Mouse (Mus musculus) CD8-positive naive resting alpha-beta T cell, adult 2 months (primary cell): Measurements from ENCODE around the gene Lep.

Source experiments
- DNase-seq, 2 experiments: peaks; one replicate each; pipeline ENCODE4 v3.0.0; 2022; ENCODE audit warnings: low read depth in 2 of 2, low spot score in 2 of 2

The Lep gene

GRCm38 (mm10) chr6:29111501-29111900 lies 51.5 kb downstream of the Lep start:
- no peak for DNase-seq

DNA sequence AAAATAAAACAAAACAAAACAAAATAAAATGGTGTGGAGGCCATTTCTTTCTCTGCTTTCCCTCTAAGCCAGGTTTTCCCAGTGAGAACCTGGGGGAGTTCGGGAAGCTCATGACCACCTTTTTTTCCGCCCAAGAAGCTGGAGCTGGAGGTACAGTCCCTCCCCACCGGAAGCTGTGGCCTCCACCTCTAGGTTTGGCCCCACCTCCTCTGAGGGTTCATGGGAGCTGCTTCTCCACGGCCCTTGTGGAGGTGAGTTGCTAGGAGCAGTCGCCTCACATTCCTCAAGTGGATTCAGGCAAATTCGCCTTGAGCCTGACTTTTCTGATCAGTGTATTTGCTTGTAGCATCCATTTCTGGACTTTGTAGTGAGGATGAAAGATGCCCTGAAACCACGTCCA lies 55.7 kb downstream of the Lep start:
- DNase-seq = no peak

GRCm38 (mm10) chr6:29117417-29118104 lies 57.5 kb downstream of the Lep start:
- no peak for DNase-seq

DNA sequence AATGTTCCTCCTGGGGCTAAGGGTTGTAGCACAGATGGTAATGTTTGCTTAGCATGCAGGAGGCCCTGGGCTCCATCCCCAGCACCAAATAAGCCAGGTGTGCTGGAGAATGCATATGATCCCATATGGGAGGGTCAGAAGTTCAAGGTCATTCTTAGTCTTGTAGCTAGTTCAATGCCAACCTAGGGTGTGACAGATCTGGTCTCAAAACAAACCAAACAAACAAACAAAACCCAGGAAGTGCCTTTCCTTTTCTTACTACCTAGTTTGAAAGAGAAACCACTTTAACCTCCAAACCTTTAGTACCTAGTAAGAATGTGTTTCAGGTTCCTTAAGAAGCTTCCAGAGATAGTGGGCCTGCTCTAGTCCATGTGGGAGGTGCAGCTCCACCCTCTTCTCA lies 58.2 kb downstream of the Lep start:
- DNase-seq = no peak

DNA sequence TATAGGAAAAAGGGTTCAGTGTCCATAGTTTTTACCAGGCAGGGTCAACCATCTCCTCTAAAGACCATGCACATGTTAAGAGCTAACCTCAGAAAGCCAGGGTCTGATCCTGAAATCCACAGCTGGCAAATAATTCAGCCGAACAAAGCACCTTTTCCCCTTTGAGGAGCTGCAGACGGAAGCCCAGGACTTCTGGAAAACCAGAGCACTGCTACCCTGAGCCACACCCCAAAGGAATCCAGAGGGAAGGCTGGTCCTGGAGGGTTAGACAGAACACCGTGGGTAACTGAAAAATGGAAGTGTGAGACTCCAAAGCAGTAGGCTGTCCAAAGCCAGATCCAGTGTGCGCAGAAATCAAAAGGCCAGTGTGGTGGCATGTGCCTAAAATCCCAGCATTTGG lies 58.9 kb downstream of the Lep start:
- no peak for DNase-seq

- no peak for DNase-seq
Measured at GRCm38 (mm10) chr6:29119990-29120389, 60.0 kb downstream of the Lep start.
